Mouse (Mus musculus) liver, adult 2 months (tissue): ENCODE results near the gene Bcas3.

Experiments used
- CTCF ChIP-seq: fragments of 200-500 bp; IDR thresholded peaks from 2 replicates; pipeline ENCODE4 v1.5.1; 2011; ENCODE audit warnings: low read depth, low read length, control low read depth
- POLR2A ChIP-seq: fragments of 200-500 bp; IDR thresholded peaks from 2 replicates; pipeline ENCODE4 v1.6.1; 2011; ENCODE audit warnings: low read length, control low read depth; ENCODE audit not compliant: insufficient read depth; ENCODE audit errors: extremely low read depth

- TF ChIP-seq CTCF = no peak
- TF ChIP-seq POLR2A = no peak
Measured at GRCm38 (mm10) chr11:85825031-85825430, 472.1 kb downstream of the Bcas3 start.
